Comparison of ENCODE assay signal across 8 mouse cellular contexts in genomic region chr5:125475030-125475429, GRCm38 (mm10). TPM values are rescaled to one million over a fixed set of nuclear protein-coding genes. Genes with fewer than 3 reads are reported as not detected.
DNase-seq lines count a peak whose midpoint lies in the region; ATAC-seq and TF ChIP-seq lines count a peak whose summit lies in the region.

No protein-coding gene starts in this region.

- WGBS in embryonic facial prominence, embryonic 15.5 days = 60% methylated on average over 12 of the region's 12 CpGs
- WGBS in limb, embryonic 12.5 days = 57% methylated on average over 12 of the region's 12 CpGs
- WGBS in neural tube, embryonic 15.5 days = 60% methylated on average over 12 of the region's 12 CpGs

- H3K9ac ChIP-seq in embryonic facial prominence, embryonic 15.5 days = peak overlapping the region; percentile 23; the same call in 1 of the 2 replicates
- peak overlapping the region; percentile 79 for H3K9ac ChIP-seq in limb, embryonic 12.5 days (replicated peaks)
- peak overlapping the region; percentile 26; the same call in 1 of the 2 replicates for H3K9ac ChIP-seq in neural tube, embryonic 15.5 days (replicated peaks)

- peak overlapping the region; percentile 77 for H3K4me3 ChIP-seq in left cerebral cortex, adult 2 months
- peak overlapping the region; percentile 92 for H3K4me3 ChIP-seq in embryonic facial prominence, embryonic 15.5 days (replicated peaks)
- H3K4me3 ChIP-seq in limb, embryonic 12.5 days (replicated peaks) = peak overlapping the region; percentile 82
- peak overlapping the region; percentile 95 for H3K4me3 ChIP-seq in neural tube, embryonic 15.5 days (replicated peaks)

- peak overlapping the region; percentile 92 for H3K4me2 ChIP-seq in embryonic facial prominence, embryonic 15.5 days (replicated peaks)
- peak overlapping the region; percentile 90 for H3K4me2 ChIP-seq in limb, embryonic 12.5 days
- peak overlapping the region; percentile 89 for H3K4me2 ChIP-seq in neural tube, embryonic 15.5 days

- no peaks in the 10 kb centered on the region for H3K27me3 ChIP-seq in embryonic facial prominence, embryonic 15.5 days
- no peaks in the 10 kb centered on the region for H3K27me3 ChIP-seq in limb, embryonic 12.5 days
- H3K27me3 ChIP-seq in neural tube, embryonic 15.5 days (replicated peaks) = no peaks in the 10 kb centered on the region

- H3K27ac ChIP-seq in left cerebral cortex, adult 2 months = peak overlapping the region; percentile 72
- H3K27ac ChIP-seq in embryonic facial prominence, embryonic 15.5 days (replicated peaks) = peak overlapping the region; percentile 63; the same call in 1 of the 2 replicates
- no peak overlapping the region for H3K27ac ChIP-seq in limb, embryonic 12.5 days
- peak overlapping the region; percentile 89; the same call in 1 of the 2 replicates for H3K27ac ChIP-seq in neural tube, embryonic 15.5 days (replicated peaks)

- peaks cover 32% of the 10 kb centered on the region for H3K4me1 ChIP-seq in embryonic facial prominence, embryonic 15.5 days
- peaks cover 21% of the 10 kb centered on the region for H3K4me1 ChIP-seq in limb, embryonic 12.5 days (replicated peaks)
- peaks cover 46% of the 10 kb centered on the region for H3K4me1 ChIP-seq in neural tube, embryonic 15.5 days

- intact Hi-C loops in left cerebral cortex, adult 2 months (cut with DNase I) = loop anchor here (1.0 kb wide), 1 partner anchor 10 kb away; no protein-coding TSS in a partner anchor
- intact Hi-C loops in left cerebral cortex, postnatal 10 days (cut with DNase I) = no loop called here

- 0 out of 2 replicates have a peak, but pooled peaks have one; percentile 1 for ATAC-seq in embryonic facial prominence, embryonic 15.5 days (ENCODE audit: insufficient number of reproducible peaks, low FRiP score, low TSS enrichment, low read depth)
- no peak for ATAC-seq in limb, embryonic 12.5 days (ENCODE audit: insufficient number of reproducible peaks, insufficient read depth, low FRiP score, low TSS enrichment, low read depth)
- no peak for ATAC-seq in neural tube, embryonic 15.5 days (ENCODE audit: low FRiP score)

- no peak for DNase-seq in left cerebral cortex, adult 2 months (ENCODE audit: extremely low spot score in 1 of 2, low spot score in 2 of 2)
- DNase-seq in left cerebral cortex, postnatal 10 days (ENCODE audit: extremely low spot score in 1 of 2, low spot score in 2 of 2) = no peak
- DNase-seq in adipocyte (ENCODE audit: low spot score) = no peak
- DNase-seq in cerebellum, postnatal 14 days = no peak
- DNase-seq in layer of hippocampus, adult 9-10 months (ENCODE audit: low spot score) = no peak

- 0 out of 2 replicates have a peak, but pooled peaks cover 5% of the 10 kb centered on the region for H3K36me3 ChIP-seq in embryonic facial prominence, embryonic 15.5 days
- peaks cover 6% of the 10 kb centered on the region; the same call in 1 of the 2 replicates for H3K36me3 ChIP-seq in limb, embryonic 12.5 days
- 0 out of 2 replicates have a peak, but pooled peaks cover 6% of the 10 kb centered on the region for H3K36me3 ChIP-seq in neural tube, embryonic 15.5 days

- no peak for TF ChIP-seq CTCF in left cerebral cortex, adult 2 months (IDR thresholded peaks at IDR 0.05)

- H3K9me3 ChIP-seq in embryonic facial prominence, embryonic 15.5 days (replicated peaks) = no peaks in the 10 kb centered on the region
- H3K9me3 ChIP-seq in limb, embryonic 12.5 days = no peaks in the 10 kb centered on the region
- no peaks in the 10 kb centered on the region for H3K9me3 ChIP-seq in neural tube, embryonic 15.5 days (replicated peaks)

RNA-seq across cellular contexts. Expression of gene Aacs, which starts 0.6 kb away (rescaled TPM):
- 10 to 100 TPM; 43.7 to 48.0 TPM for total RNA-seq in left cerebral cortex, adult 2 months (2021)
- total RNA-seq in left cerebral cortex, postnatal 10 days (2021) = 10 to 100 TPM; 84.1 to 96.1 TPM
- 42.5 and 46.3 TPM in 2 replicates for polyA plus RNA-seq in embryonic facial prominence, embryonic 15.5 days (2015; fragmentation: Nextera tagmentation; extraction: Ambion mirVana)
- polyA plus RNA-seq in limb, embryonic 12.5 days (2016; fragmentation: Nextera tagmentation; extraction: Ambion mirVana) = 35.7 and 40.1 TPM in 2 replicates
- polyA plus RNA-seq in neural tube, embryonic 15.5 days (2015; fragmentation: Nextera tagmentation; extraction: Ambion mirVana) = 92.1 and 103 TPM in 2 replicates

RNA-seq across cellular contexts. Expression of gene Bri3bp, which starts 33.7 kb away (rescaled TPM):
- 10 to 100 TPM; 95.2 to 95.6 TPM for total RNA-seq in left cerebral cortex, adult 2 months (2021)
- total RNA-seq in left cerebral cortex, postnatal 10 days (2021) = 10 to 100 TPM; 81.3 to 83.6 TPM
- polyA plus RNA-seq in embryonic facial prominence, embryonic 15.5 days (2015; fragmentation: Nextera tagmentation; extraction: Ambion mirVana) = 34.1 and 37.6 TPM in 2 replicates
- 40.3 and 40.7 TPM in 2 replicates for polyA plus RNA-seq in limb, embryonic 12.5 days (2016; fragmentation: Nextera tagmentation; extraction: Ambion mirVana)
- polyA plus RNA-seq in neural tube, embryonic 15.5 days (2015; fragmentation: Nextera tagmentation; extraction: Ambion mirVana) = 37.3 and 40.6 TPM in 2 replicates

RNA-seq across cellular contexts. Expression of gene Dhx37, which starts 41.1 kb away (rescaled TPM):
- total RNA-seq in left cerebral cortex, adult 2 months (2021) = 10 to 100 TPM; 12.2 to 12.7 TPM
- total RNA-seq in left cerebral cortex, postnatal 10 days (2021) = 10 to 100 TPM; 12.2 to 14.5 TPM
- polyA plus RNA-seq in embryonic facial prominence, embryonic 15.5 days (2015; fragmentation: Nextera tagmentation; extraction: Ambion mirVana) = 11.3 and 12.7 TPM in 2 replicates
- 16.1 and 16.5 TPM in 2 replicates for polyA plus RNA-seq in limb, embryonic 12.5 days (2016; fragmentation: Nextera tagmentation; extraction: Ambion mirVana)
- 9.9 and 10.9 TPM in 2 replicates for polyA plus RNA-seq in neural tube, embryonic 15.5 days (2015; fragmentation: Nextera tagmentation; extraction: Ambion mirVana)

RNA-seq across cellular contexts. Expression of gene Tmem132b, which starts 56.5 kb away (rescaled TPM):
- 100 to 1,000 TPM; 135 to 141 TPM for total RNA-seq in left cerebral cortex, adult 2 months (2021)
- 100 to 1,000 TPM; 109 to 114 TPM for total RNA-seq in left cerebral cortex, postnatal 10 days (2021)
- 0.15 and 0.22 TPM in 2 replicates for polyA plus RNA-seq in embryonic facial prominence, embryonic 15.5 days (2015; fragmentation: Nextera tagmentation; extraction: Ambion mirVana)
- polyA plus RNA-seq in limb, embryonic 12.5 days (2016; fragmentation: Nextera tagmentation; extraction: Ambion mirVana) = 0.13 and 0.19 TPM in 2 replicates
- 4.9 and 5.6 TPM in 2 replicates for polyA plus RNA-seq in neural tube, embryonic 15.5 days (2015; fragmentation: Nextera tagmentation; extraction: Ambion mirVana)

Comparison
In these comparisons a context has a peak if more than half of its experiments do, and no peak if none do; other contexts are left out.
1. H3K9ac ChIP-seq: peak in every context shown above with its lines; median percentile 79 in limb, embryonic 12.5 days; 26 in neural tube, embryonic 15.5 days; 23 in embryonic facial prominence, embryonic 15.5 days.